Mouse (Mus musculus): ENCODE results near the gene Tfip11. TPM values are rescaled to one million over a fixed set of nuclear protein-coding genes. Genes with fewer than 3 reads are reported as not detected.

The Tfip11 gene
- polyA plus RNA-seq, 1 experiment from 2014 or later = 21.6 TPM

DNA sequence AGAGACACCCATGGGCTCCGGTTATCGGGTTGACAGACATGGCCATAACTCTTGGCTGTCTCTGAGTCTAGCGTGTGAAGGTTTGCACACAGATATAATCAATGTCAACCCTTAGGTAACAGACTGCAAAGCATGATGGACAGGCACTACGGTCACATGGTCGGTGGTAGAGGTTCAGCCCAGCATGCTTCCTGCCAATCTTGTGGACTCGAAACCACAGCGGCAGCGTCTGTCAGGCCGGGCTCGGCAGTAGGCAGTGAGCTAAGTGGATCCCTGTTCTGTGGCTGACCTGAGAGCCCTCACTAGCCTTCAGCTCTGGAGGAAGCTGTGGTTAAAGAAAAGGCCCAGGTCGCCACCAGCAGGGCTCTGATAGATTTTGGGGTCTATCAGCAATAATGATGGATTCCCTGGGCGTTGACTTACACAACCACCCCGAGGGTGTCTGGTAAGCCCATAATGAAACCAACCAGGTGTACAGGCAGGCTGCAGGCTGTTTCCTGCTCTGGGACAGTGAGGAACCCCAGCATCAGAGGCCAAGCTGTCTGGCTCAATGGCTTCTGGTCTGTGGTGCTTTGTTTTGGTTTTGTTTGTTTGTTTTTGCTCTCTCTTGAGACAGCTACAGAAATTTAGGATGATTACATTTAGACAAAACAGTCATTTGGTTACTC, 58.8 kb downstream of the Tfip11 start:
- 87% methylated on average over 13 of the region's 13 CpGs for WGBS
- no peak overlapping the region for H3K4me3 ChIP-seq
- ATAC-seq (ENCODE audit: insufficient number of reproducible peaks, low FRiP score) = no peak

DNA sequence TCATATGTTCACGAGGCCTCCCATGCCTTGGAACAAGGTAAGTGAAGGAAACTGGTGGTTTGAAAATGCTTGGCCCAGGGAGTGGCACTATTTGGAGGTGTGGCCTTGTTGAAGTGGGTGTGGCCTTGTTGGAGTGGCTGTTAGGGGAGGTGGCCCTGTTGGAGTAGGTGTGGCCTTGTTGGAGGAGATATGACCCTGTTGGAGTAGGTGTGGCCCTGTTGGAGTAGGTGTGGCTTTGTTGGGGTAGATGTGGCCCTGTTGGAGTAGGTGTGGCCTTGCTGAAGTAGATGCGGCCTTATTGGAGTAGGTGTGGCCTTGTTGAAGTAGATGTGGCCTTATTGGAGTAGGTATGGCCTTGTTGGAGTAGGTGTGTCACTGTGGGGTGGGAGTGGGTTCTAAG, 59.8 kb downstream of the Tfip11 start:
- Histone ChIP-seq H3K9me3 (replicated peaks) (no peaks in the 10 kb centered on the region), H3K36me3 (no peaks in the 10 kb centered on the region), H3K27ac (ENCODE audit: poor library complexity, severe bottlenecking) (no peak overlapping the region), H3K9ac (no peak overlapping the region), H3K4me2 (no peak overlapping the region), H3K4me1 (replicated peaks) (peaks cover 5% of the 10 kb centered on the region; the same call in 1 of the 2 replicates), H3K27me3 (replicated peaks) (peaks cover 47% of the 10 kb centered on the region), H3K4me3 (no peak overlapping the region)
- WGBS = 56% methylated on average over 2 of the region's 2 CpGs
- peak; percentile 56; the same call in 1 of the 2 replicates for ATAC-seq (ENCODE audit: insufficient number of reproducible peaks, low FRiP score)

More for the DNA sequence above, 58.8 kb downstream of the Tfip11 start:
- H3K36me3 ChIP-seq = no peaks in the 10 kb centered on the region
- H3K27me3 ChIP-seq (replicated peaks) = peaks cover 39% of the 10 kb centered on the region
- no peak overlapping the region for H3K9ac ChIP-seq
- no peak overlapping the region for H3K27ac ChIP-seq (ENCODE audit: poor library complexity, severe bottlenecking)
- no peaks in the 10 kb centered on the region for H3K9me3 ChIP-seq (replicated peaks)
- H3K4me2 ChIP-seq = no peak overlapping the region
- H3K4me1 ChIP-seq (replicated peaks) = peaks cover 5% of the 10 kb centered on the region; the same call in 1 of the 2 replicates

Other genes with a start within 250 kb of the Tfip11 start
- 0.57 and 0.64 TPM in 2 replicates for gene Cryba4, start 73.8 kb upstream of the Tfip11 start, polyA plus RNA-seq (2016; fragmentation: Nextera tagmentation; extraction: Ambion mirVana)
- 0.46 and 0.67 TPM in 2 replicates for gene Crybb1, start 70.5 kb upstream of the Tfip11 start, polyA plus RNA-seq (2016; fragmentation: Nextera tagmentation; extraction: Ambion mirVana)
- gene Tpst2, start 49.7 kb upstream of the Tfip11 start, polyA plus RNA-seq (2016; fragmentation: Nextera tagmentation; extraction: Ambion mirVana) = 34.4 and 36.4 TPM in 2 replicates
- gene Srrd, start 16.7 kb downstream of the Tfip11 start, polyA plus RNA-seq (2016; fragmentation: Nextera tagmentation; extraction: Ambion mirVana) = 23.8 and 25.2 TPM in 2 replicates
- gene Hps4, start 16.7 kb downstream of the Tfip11 start, polyA plus RNA-seq (2016; fragmentation: Nextera tagmentation; extraction: Ambion mirVana) = 19.0 and 20.2 TPM in 2 replicates
- gene Gm6583, start 29.7 kb downstream of the Tfip11 start, polyA plus RNA-seq (2016; fragmentation: Nextera tagmentation; extraction: Ambion mirVana) = 0.10 and 0.24 TPM in 2 replicates
- 3.0 and 3.4 TPM in 2 replicates for gene Asphd2, start 68.5 kb downstream of the Tfip11 start, polyA plus RNA-seq (2016; fragmentation: Nextera tagmentation; extraction: Ambion mirVana)
- gene Gm6588, start 123.1 kb downstream of the Tfip11 start, polyA plus RNA-seq (2016; fragmentation: Nextera tagmentation; extraction: Ambion mirVana) = not detected in 2 replicates